Mouse (Mus musculus) small intestine, adult 2 months (tissue): ENCODE data around the gene Tlr8. TPM values are rescaled to one million over a fixed set of nuclear protein-coding genes. Genes with fewer than 3 reads are reported as not detected.
A peak's percentile ranks its signal among the peaks of the same experiment; 100 is the strongest.
"Not testable (repeated sequence)": the region's sequence is repeated elsewhere in the genome, so short reads cannot be mapped to it uniquely, and the experiment has no call there.

ENCODE experiments used
- H3K27ac ChIP-seq: fragments of 200-500 bp; 2 replicates; pipeline ENCODE4 v1.5.1; 2012; ENCODE audit warnings: low read depth, low read length, control low read depth, inconsistent platforms; ENCODE audit not compliant: insufficient read depth
- H3K27me3 ChIP-seq: fragments of 200-500 bp; 2 replicates; pipeline ENCODE4 v1.6.1; 2012; ENCODE audit warnings: mild to moderate bottlenecking, moderate library complexity, low read length, inconsistent platforms; ENCODE audit not compliant: control insufficient read depth, insufficient read depth
- H3K36me3 ChIP-seq: fragments of 200-500 bp; 2 replicates; pipeline ENCODE4 v1.6.1; 2012; ENCODE audit warnings: mild to moderate bottlenecking, low read length, control low read depth, inconsistent platforms; ENCODE audit not compliant: control insufficient read depth, insufficient read depth
- H3K4me1 ChIP-seq: fragments of 200-500 bp; 2 replicates; pipeline ENCODE4 v1.6.1; 2012; ENCODE audit warnings: low read length, inconsistent platforms, mixed read lengths; ENCODE audit not compliant: control insufficient read depth, insufficient read depth, insufficient read length
- H3K4me3 ChIP-seq: fragments of 200-500 bp; 2 replicates; pipeline ENCODE4 v1.5.1; 2012; ENCODE audit warnings: low read depth, mild to moderate bottlenecking, control low read depth, inconsistent platforms, low read length, moderate library complexity
- CTCF ChIP-seq: fragments of 200-500 bp; IDR thresholded peaks from 2 replicates; pipeline ENCODE4 v1.5.1; 2012; ENCODE audit warnings: low read depth, mild to moderate bottlenecking, control low read depth, inconsistent platforms, low read length, moderate library complexity, mixed read lengths; ENCODE audit not compliant: insufficient replicate concordance, insufficient read length; ENCODE audit errors: extremely low read depth
- POLR2A ChIP-seq: fragments of 200-500 bp; IDR thresholded peaks from 2 replicates; pipeline ENCODE4 v1.6.1; 2012; ENCODE audit warnings: low read depth, mild to moderate bottlenecking, control low read depth, inconsistent platforms, low read length, moderate library complexity
- WGBS: fragments of 180-500 bp; shearing (Covaris S2); methylation state at CpG from one replicate; pipeline ENCODE4 v1.1.7; 2018; 5-methylcytosine and 5-hydroxymethylcytosine counted together
- polyA plus RNA-seq: library from polyadenylated mRNA; depleted of rRNA; stranded (reverse); fragments of >200 nt; gene quantifications from 2 replicates; pipeline ENCODE4 v1.2.3, GENCODE M21; 2012; rRNA removed

The Tlr8 gene
- 0.05 TPM in 1 of 2 replicates, not detected in the other for polyA plus RNA-seq

DNA sequence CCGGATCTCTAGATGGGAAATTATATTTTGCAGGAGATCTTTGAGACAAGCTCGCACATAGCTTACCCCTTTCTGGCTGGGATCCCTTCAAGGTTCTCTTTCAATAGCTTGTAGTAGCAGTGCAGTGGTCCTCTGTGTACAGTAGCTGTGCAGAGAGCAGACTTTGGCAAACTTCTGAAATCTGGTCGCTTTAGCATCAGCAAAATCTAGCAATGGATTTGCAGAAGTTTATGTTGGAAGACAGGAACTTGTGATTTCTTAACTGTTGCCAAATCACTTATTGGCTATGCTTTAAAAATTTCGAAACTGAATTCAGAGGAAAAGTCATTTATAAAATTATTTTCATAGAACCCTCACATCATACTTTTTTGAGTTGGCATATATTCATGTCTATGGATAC, at the start of gene Tlr8:
Gene Tlr8 (minus strand): TSS at position 244 of the 400 bp plus-strand sequence.
- H3K36me3 ChIP-seq = no peaks in the 10 kb centered on the region
- no peak within 1 kb of the TSS for H3K4me3 ChIP-seq
- H3K27me3 ChIP-seq = no peaks in the 10 kb centered on the region
- no peak for TF ChIP-seq CTCF
- TF ChIP-seq POLR2A = no peak
- no peak within 1 kb of the TSS for H3K27ac ChIP-seq
- no peaks in the 10 kb centered on the region for H3K4me1 ChIP-seq
- WGBS = 77% methylated on average over 4 of the region's 4 CpGs

DNA sequence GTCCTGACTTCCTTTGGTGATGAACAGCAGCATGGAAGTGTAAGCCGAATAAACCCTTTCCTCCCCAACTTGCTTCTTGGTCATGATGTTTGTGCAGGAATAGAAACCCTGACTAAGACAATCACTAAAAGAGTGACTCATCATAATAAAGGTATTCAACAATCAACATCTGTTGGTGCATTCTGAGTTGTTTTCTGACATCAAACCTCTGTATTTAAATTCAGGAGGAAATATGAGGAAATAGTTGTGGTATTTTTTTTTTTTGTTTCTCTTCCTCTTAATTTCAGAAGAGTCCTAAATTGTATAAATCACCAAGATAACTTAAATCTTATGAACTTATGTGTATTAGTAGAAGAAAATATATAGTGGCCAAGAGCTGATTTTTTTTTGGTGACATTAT, 37.9 kb upstream of the Tlr8 start:
- not testable (repeated sequence) for H3K36me3 ChIP-seq, H3K4me1 ChIP-seq, H3K27me3 ChIP-seq, H3K4me3 ChIP-seq, H3K27ac ChIP-seq
- WGBS = 86% methylated on average over 1 of the region's 1 CpGs

DNA sequence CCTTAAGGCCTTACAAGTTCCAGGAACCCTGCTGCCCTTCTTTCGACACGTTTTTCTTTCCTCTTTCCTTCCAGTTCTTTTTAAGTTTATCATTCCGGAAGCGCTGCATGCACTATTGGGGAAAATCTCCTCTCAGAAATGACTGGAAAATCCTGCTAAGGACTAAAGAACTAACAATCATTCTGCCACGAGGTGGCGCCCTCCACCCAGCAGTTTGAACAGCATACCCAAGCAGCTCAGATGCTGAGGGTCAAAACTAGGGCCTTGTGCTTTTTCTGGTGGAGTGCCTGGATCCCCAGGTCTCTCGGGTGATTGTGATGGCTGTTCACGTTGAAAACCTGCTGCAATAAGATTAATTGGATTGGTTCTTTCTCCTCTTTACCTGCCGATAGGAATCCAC, 12.8 kb upstream of the Tlr8 start:
- WGBS = 18% methylated on average over 9 of the region's 9 CpGs
- TF ChIP-seq POLR2A (no peak), CTCF (peak; percentile 59; the same call in 1 of the 2 replicates)

DNA sequence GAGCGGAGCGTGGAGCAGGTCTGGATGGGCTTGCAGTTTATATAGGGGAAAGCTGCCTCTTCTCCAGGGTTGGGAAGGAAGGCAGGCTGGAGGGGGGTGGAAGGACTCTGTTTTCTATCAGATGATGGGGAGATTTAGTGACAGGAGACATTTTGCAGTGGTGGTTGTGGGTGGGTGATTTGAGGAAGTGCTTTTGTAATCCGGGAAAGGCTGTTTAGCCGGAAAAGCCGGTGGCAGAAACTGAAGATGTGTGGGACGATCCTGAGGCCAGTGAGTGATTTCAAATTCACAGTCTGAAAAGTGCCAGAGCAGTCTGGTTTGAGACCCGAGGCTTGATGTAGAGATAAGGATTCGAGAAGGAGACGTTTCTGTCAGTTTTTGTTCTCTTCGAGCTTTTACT, 12.4 kb upstream of the Tlr8 start:
- 38% methylated on average over 10 of the region's 10 CpGs for WGBS

More for the DNA sequence above, 12.8 kb upstream of the Tlr8 start:
- no peaks in the 10 kb centered on the region for H3K27me3 ChIP-seq
- no peaks in the 10 kb centered on the region for H3K36me3 ChIP-seq
- no peak overlapping the region for H3K27ac ChIP-seq
- no peaks in the 10 kb centered on the region for H3K4me1 ChIP-seq
- H3K4me3 ChIP-seq = no peak overlapping the region

GRCm38 (mm10) chrX:167263530-167263929, 599 bp downstream of the Tlr8 start:
- Histone ChIP-seq H3K4me1 (no peaks in the 10 kb centered on the region), H3K27ac (no peak overlapping the region), H3K4me3 (no peak overlapping the region), H3K36me3 (no peaks in the 10 kb centered on the region), H3K27me3 (no peaks in the 10 kb centered on the region)
- 88% methylated on average over 4 of the region's 4 CpGs for WGBS
- no peak for TF ChIP-seq CTCF
- no peak for TF ChIP-seq POLR2A

More for the DNA sequence above, 12.4 kb upstream of the Tlr8 start:
- Histone ChIP-seq H3K36me3 (no peaks in the 10 kb centered on the region), H3K4me3 (peak overlapping the region; percentile 13; the same call in 1 of the 2 replicates), H3K27ac (no peak overlapping the region), H3K27me3 (no peaks in the 10 kb centered on the region), H3K4me1 (no peaks in the 10 kb centered on the region)
- TF ChIP-seq CTCF (no peak), POLR2A (no peak)

DNA sequence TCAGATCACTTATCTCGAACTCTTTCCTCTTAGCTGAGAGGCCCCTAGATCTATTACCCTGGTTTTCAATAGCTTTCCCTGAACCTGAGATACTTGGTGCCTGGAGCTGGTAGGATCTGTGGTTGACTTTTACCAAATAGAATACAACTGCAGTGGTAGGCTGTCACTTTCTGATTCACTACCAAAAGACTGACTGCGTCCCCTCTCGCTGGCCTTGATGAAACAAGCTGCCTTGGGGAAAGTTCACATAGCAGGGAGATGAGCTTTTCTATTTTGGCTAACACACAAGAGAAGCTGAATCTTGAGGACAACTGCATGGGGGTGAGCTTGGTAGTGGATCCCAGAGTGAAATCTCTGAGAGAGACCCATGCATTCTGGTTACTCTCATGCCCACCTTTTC, 22.4 kb downstream of the Tlr8 start:
- H3K36me3 ChIP-seq = no peaks in the 10 kb centered on the region
- 85% methylated on average over 3 of the region's 3 CpGs for WGBS

GRCm38 (mm10) chrX:167239293-167239921, 24.7 kb downstream of the Tlr8 start:
- H3K4me3 ChIP-seq = no peak overlapping the region
- H3K27me3 ChIP-seq = no peaks in the 10 kb centered on the region
- TF ChIP-seq POLR2A = no peak
- no peak for TF ChIP-seq CTCF
- WGBS = 57% methylated on average over 9 of the region's 9 CpGs
- H3K4me1 ChIP-seq = no peaks in the 10 kb centered on the region
- H3K27ac ChIP-seq = no peak overlapping the region
- H3K36me3 ChIP-seq = no peaks in the 10 kb centered on the region

More for the DNA sequence above, 22.4 kb downstream of the Tlr8 start:
- Histone ChIP-seq H3K27ac (no peak overlapping the region), H3K4me1 (no peaks in the 10 kb centered on the region), H3K27me3 (no peaks in the 10 kb centered on the region), H3K4me3 (no peak overlapping the region)
- no peak for TF ChIP-seq POLR2A
- no peak for TF ChIP-seq CTCF

- Histone ChIP-seq H3K27ac (peak overlapping the region; percentile 66), H3K36me3 (no peaks in the 10 kb centered on the region), H3K4me3 (no peak overlapping the region), H3K4me1 (peaks cover 7% of the 10 kb centered on the region; the same call in 1 of the 2 replicates), H3K27me3 (no peaks in the 10 kb centered on the region)
- TF ChIP-seq POLR2A (no peak), CTCF (peak; percentile 70; the same call in 1 of the 2 replicates)
- 18% methylated on average over 9 of the region's 9 CpGs for WGBS
Observed at GRCm38 (mm10) chrX:167233104-167233687, 30.9 kb downstream of the Tlr8 start.
